Mouse (Mus musculus) spleen, postnatal 10 days (tissue): ENCODE measurements around the gene Mif4gd.
"Not testable (repeated sequence)": the region's sequence is repeated elsewhere in the genome, so short reads cannot be mapped to it uniquely, and the experiment has no call there.

Experiments
- DNase-seq, 2 experiments: peaks; one replicate each; pipeline ENCODE4 v3.0.0; 2021 to 2022; ENCODE audit warnings: low spot score in 2 of 2

Mif4gd gene

GRCm38 (mm10) chr11:115612410-115613137 is at the start of gene Mif4gd:
Mif4gd (minus strand) TSS chr11:115612969.
- peak; percentile 97 to 99 for DNase-seq

DNA sequence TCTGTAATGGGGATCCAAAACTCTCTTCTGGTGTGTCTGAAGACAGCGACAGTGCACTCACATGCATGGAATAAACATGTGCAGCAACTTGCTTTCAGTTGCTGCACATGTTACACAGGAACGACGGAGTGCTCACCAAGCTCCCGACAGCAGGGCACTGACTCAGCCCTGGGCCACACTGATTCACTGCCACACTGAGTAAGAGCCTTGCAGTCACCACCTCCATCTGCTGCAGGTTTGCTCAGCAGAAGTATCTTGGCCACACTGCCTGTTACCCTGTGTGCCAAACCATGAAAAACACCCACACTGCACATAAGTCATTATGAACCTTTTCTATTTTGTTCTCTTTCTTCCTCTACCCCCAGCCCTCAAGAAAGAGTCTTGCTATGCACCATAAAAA is 47.6 kb upstream of the Mif4gd start:
- DNase-seq = no peak

- no peak for DNase-seq
Measured at GRCm38 (mm10) chr11:115658521-115658920, 45.8 kb upstream of the Mif4gd start.

DNA sequence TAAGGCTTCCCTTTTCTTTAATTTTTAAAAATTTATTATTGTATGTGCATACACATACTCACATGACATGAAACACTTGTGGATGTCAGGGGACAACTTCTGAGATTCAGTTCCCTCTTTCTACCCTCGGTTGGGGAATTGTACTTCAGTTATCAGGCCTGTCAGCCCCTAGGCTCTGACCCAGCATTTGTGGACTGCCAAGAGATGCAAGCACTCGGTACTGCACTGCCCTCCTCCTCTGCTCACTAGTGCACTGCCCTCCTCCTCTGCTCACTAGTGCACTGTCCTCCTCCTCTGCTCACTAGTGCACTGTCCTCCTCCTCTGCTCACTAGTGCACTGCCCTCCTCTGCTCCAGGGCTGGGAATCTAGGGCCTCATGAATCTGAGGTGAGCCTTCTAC is 41.4 kb upstream of the Mif4gd start:
- no peak for DNase-seq

DNA sequence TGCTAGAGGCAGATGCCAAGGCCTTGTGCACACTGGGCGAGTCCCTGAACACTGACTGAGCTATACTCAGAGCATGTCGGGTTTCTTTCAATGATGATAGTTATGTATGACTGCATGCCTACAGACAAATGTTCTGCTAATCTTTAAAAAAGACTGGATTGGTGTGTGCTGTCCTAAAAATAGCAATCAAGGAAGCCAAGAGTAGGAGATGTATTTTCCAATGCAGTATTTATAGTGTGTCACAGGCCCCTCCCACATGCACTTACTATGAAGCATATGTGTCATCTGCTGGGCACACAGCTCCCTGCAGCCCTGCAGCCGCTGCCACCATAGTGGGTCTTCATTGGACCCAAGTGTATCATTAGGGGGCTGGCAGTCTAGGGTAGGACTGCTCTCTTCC is 40.4 kb upstream of the Mif4gd start:
- DNase-seq = no peak

DNA sequence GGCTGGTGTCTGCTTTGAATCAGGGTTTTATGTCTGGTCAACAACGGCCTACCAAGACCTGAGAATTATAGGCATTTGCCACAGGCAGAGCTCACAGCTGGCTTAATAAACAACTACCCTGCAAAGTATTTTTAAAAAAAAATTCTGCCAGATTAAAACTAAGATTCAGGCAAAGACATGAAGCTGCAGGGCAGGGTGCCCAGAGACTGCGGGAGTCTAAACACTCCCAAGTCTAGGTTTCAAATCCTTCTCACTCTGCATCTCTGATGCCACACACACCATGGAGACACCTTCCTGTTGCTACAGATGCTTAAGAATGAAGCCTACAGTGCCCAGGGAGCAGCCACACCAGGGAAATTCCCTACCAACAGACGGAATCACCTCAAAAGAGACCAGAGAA is 38.9 kb upstream of the Mif4gd start:
- no peak for DNase-seq

DNA sequence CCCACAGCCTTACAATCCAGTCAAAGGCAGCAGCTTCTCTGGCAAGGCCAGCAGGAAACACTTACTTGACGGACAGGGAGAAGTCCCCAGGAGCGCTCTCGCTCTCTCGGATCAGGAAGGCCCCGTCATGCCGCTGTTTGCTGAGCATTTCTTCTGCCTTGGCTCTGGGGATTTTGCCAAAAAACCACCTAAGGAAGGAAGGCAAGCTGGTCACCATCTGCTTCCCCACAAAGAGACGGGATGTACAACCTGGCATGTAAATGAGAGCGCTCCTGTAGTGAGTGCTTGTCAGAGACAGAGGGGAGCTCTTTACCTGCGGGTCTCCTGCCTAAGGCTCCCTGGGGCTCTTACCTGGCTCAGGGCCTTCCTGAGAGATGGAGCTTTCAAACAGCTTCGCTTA is 36.9 kb upstream of the Mif4gd start:
- no peak for DNase-seq

DNA sequence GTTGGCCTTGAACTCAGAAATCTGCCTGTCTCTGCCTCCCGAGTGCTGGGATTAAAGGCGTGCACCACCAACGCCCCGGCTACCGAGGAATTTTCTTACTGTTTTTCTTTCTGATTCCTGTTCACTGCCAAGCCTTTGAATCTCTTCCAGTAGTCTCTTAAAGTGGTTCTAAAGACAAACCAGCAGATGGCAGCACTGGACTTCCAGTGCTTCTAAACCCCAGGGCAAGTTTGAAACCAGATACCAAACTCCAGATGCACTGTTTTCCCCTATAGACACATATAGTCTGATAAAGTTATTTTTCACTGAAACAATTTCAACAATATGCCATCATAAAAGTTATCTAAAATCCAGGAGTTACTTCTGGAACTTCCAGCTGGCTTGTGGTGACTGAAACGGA is 34.7 kb upstream of the Mif4gd start:
- peak in 1 of 2 experiments; percentile 71 for DNase-seq

DNA sequence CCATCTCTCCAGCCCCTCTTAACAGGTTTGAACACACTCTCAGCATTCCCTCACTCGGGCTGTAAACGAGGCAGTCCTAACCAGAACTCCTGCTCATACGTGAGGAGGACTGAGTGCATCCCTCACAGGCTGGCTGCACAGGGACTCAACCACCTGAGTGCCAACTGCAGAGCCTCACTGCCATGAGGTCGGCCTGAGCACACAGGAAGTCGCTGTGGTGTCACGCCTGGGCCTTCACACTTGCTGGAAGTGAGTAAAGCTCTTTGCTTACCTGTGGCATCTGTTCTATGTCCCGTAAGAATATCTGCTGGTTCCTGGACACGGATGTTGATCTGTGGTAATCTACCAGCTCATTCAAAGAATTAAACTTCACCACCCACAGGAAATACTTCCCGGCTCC is 33.7 kb upstream of the Mif4gd start:
- DNase-seq = no peak

DNA sequence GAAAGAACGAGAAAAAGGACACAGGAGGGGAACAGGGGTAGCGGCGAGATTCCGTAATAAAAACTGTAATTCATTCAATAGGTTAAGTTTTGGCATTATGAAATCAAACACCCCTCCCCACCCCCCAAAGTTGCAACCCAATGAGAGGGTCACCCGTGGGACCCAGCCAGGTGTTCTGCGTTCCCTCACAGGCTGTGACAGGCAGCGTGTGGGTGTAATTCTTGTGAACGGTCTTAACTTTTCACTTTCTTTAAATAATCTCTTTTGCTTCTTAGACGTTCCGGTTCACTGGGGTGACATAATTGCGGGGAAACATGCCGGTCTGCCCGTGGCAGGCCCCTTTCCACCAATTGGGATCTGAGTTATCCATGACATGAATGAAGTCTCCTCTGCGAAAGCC is 32.7 kb upstream of the Mif4gd start:
- not testable (repeated sequence) for DNase-seq

GRCm38 (mm10) chr11:115644308-115644707 is 31.5 kb upstream of the Mif4gd start:
- no peak for DNase-seq

- no peak for DNase-seq
Measured at GRCm38 (mm10) chr11:115643265-115643664, 30.5 kb upstream of the Mif4gd start.

- DNase-seq = no peak
Measured at GRCm38 (mm10) chr11:115642705-115643104, 29.9 kb upstream of the Mif4gd start.

DNA sequence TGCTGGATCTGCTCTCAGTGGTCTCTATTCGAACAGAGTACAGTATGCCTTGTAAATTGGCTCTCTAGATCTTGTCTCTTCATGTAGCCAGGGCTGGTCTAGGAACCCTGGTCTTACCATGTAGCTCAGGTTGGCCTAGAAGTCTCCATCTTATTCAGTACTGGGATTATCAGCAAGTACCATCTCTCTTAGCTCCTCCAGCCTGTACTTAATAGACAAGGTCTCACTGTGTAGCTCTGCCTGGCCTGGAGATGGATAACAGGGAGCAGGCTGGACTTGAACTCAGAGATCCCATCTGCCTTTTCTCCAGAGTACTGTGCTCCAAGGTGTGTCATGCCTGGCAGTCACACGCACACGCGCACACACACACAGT is 28.9 kb upstream of the Mif4gd start:
- no peak for DNase-seq

GRCm38 (mm10) chr11:115640978-115641663 is 28.4 kb upstream of the Mif4gd start:
- peak; percentile 34 to 60 for DNase-seq

GRCm38 (mm10) chr11:115640311-115640828 is 27.6 kb upstream of the Mif4gd start:
- no peak for DNase-seq

DNA sequence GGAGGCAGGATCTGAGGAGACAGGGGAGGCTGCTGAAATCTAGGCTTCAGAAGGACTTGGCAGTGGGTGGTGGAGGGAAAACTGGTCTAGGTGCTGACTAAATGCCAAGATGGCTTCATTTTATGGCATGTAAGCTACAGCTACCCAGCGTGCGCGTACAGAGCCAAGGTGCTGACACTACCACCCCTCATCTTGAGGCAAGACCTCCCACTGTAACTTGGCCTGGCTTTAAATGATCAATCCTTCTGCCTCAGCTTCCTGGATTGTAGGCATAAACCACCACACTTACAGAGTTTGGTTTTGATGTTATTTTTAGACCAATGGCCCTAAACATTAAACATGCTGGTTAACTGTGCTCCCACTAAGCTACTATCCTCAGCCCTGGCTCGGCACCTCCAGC is 26.8 kb upstream of the Mif4gd start:
- no peak for DNase-seq

DNA sequence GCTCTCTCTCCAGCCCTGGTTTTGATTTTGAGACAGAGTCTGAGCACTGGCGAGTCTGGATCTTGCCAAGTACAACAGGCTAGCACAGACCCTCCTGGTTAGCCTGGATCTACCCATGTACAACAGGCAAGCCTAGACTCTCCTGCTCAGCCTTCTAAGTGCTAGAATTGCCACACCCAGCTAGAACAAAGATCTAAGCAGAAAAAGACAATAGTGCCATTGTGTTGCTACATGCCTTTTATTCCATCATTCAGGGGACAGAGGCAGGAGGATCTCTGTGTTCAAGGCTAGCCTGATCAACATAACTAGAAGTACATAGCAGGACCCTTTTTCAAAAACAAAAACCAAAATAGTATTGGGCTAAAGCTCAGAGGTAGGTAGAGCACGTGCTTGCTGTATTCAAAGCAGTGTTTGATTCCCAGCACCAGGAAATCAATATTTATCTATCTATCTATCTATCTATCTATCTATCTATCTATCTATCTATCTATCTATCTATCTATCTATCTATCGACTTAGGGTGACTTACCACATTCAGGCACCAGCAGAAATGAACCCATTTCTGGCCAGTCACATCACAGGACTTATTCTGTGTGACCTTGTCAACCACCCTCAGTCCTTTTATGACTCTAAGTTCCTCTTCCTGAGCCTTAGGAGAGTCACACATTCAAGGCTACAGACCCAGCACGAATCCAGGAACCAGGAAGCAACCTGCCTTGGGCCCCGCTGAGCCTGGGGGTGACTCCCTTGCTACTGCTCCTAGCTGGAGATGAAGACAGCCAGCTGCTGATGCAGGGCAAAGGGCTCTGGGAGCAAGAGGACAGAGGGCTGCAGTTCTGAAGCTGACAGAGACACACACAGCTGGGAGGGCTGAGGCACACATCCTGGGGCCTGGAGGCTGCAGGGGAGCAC is 26.0 kb upstream of the Mif4gd start:
- no peak for DNase-seq

- DNase-seq = no peak
Measured at GRCm38 (mm10) chr11:115636960-115637359, 24.2 kb upstream of the Mif4gd start.

GRCm38 (mm10) chr11:115635484-115635883 is 22.7 kb upstream of the Mif4gd start:
- DNase-seq = no peak

- no peak for DNase-seq
Measured at GRCm38 (mm10) chr11:115635041-115635440, 22.3 kb upstream of the Mif4gd start.

- DNase-seq = no peak
Measured at GRCm38 (mm10) chr11:115634109-115634508, 21.3 kb upstream of the Mif4gd start.
